Mouse (Mus musculus) CH12.LX (cell line): ENCODE results near the gene Fam189a2. TPM values are rescaled to one million over a fixed set of nuclear protein-coding genes. Genes with fewer than 3 reads are reported as not detected.

Experiments
- DNase-seq: peaks from one replicate; pipeline ENCODE4 v3.0.0-alpha.2; 2013; ENCODE audit errors: extremely low read depth
- H3K27ac ChIP-seq: 2 replicates; pipeline ENCODE4 v1.5.1; 2012; ENCODE audit warnings: low read depth, mild to moderate bottlenecking, control low read depth, moderate library complexity; ENCODE audit not compliant: insufficient read depth
- H3K27me3 ChIP-seq: replicated peaks from 2 replicates; pipeline ENCODE3; 2012; ENCODE audit warnings: inconsistent platforms
- H3K36me3 ChIP-seq, 2 experiments: replicated peaks in 1 of 2; 2 replicates each; pipeline versions ENCODE3 to v1.6.1; 2012; ENCODE audit warnings: inconsistent platforms in 1 of 2, low read length in 1 of 2, mild to moderate bottlenecking in 1 of 2, mixed read lengths in 1 of 2, moderate library complexity in 1 of 2; ENCODE audit not compliant: control insufficient read depth in 1 of 2, insufficient read depth in 1 of 2
- H3K4me1 ChIP-seq, 2 experiments: 2 replicates each; pipeline ENCODE4 v1.6.1; 2012; ENCODE audit warnings: inconsistent platforms in 1 of 2, moderate library complexity in 1 of 2; ENCODE audit not compliant: insufficient read depth in 2 of 2, control insufficient read depth in 1 of 2
- H3K4me2 ChIP-seq: 2 replicates; pipeline ENCODE4 v1.6.1; 2012; ENCODE audit warnings: low read depth, mild to moderate bottlenecking, control low read depth; ENCODE audit not compliant: poor library complexity, insufficient read depth, severe bottlenecking
- H3K4me3 ChIP-seq, 3 experiments: fragments of 150-350 bp in 1 of 3; sonication (generic) in 1 of 3; replicated peaks in 1 of 3; 2 replicates each; pipeline versions ENCODE3 to v1.5.1; 2011 to 2012; ENCODE audit warnings: low read depth in 2 of 3, low read length in 2 of 3, mild to moderate bottlenecking in 2 of 3, moderate library complexity in 2 of 3, control low read depth in 1 of 3, improper control_type of control experiment in 1 of 3, inconsistent platforms in 1 of 3, mixed read lengths in 1 of 3; ENCODE audit not compliant: poor library complexity in 1 of 3
- H3K79me2 ChIP-seq: replicated peaks from 2 replicates; pipeline ENCODE4 v1.6.1; 2012; ENCODE audit warnings: mild to moderate bottlenecking, moderate library complexity; ENCODE audit not compliant: control insufficient read depth, poor library complexity, insufficient read depth, severe bottlenecking; ENCODE audit errors: extremely low read depth
- H3K9ac ChIP-seq: 2 replicates; pipeline ENCODE4 v1.6.1; 2012; ENCODE audit warnings: low read depth, mild to moderate bottlenecking, control low read depth, moderate library complexity; ENCODE audit not compliant: insufficient read depth
- H3K9me3 ChIP-seq: replicated peaks from 2 replicates; pipeline ENCODE3; 2012; ENCODE audit warnings: low read length, inconsistent platforms, mixed read lengths
- BHLHE40 ChIP-seq: IDR thresholded peaks from 2 replicates; pipeline ENCODE4 v1.6.1; 2011; ENCODE audit warnings: mild to moderate bottlenecking, low read depth, low read length, improper control_type of control experiment
- E2F4 ChIP-seq: IDR thresholded peaks from 2 replicates; pipeline ENCODE4 v1.6.1; 2011; ENCODE audit warnings: low read depth, low read length, improper control_type of control experiment; ENCODE audit not compliant: insufficient replicate concordance
- EP300 ChIP-seq: IDR thresholded peaks from 2 replicates; pipeline ENCODE4 v1.6.1; 2011; ENCODE audit warnings: low read length, improper control_type of control experiment
- ETS1 ChIP-seq: conservative IDR thresholded peaks from 2 replicates; pipeline ENCODE4 v1.6.1; 2012; ENCODE audit warnings: low read depth, mild to moderate bottlenecking, inconsistent platforms, low read length, improper control_type of control experiment, moderate library complexity
- IRF4 ChIP-seq: IDR thresholded peaks from 2 replicates; pipeline ENCODE4 v1.6.1; 2014; ENCODE audit warnings: low read depth, mild to moderate bottlenecking, inconsistent platforms, low read length, improper control_type of control experiment
- JUND ChIP-seq: conservative IDR thresholded peaks from 2 replicates; pipeline ENCODE4 v1.6.1; 2011; ENCODE audit warnings: low read depth, low read length, improper control_type of control experiment
- KAT2A ChIP-seq: IDR thresholded peaks from 2 replicates; pipeline ENCODE4 v1.6.1; 2012; ENCODE audit warnings: low read length, improper control_type of control experiment, inconsistent platforms; ENCODE audit not compliant: insufficient replicate concordance
- MAFK ChIP-seq: IDR thresholded peaks from 2 replicates; pipeline ENCODE4 v1.6.1; 2011; ENCODE audit warnings: low read length, improper control_type of control experiment; ENCODE audit not compliant: insufficient replicate concordance
- MAX ChIP-seq: IDR thresholded peaks from 2 replicates; pipeline ENCODE4 v1.6.1; 2011; ENCODE audit warnings: low read length, improper control_type of control experiment
- MEF2A ChIP-seq: IDR thresholded peaks from 2 replicates; pipeline ENCODE4 v1.6.1; 2014; ENCODE audit warnings: low read depth, mild to moderate bottlenecking, inconsistent platforms, low read length, improper control_type of control experiment, borderline replicate concordance
- MYC ChIP-seq: IDR thresholded peaks from 2 replicates; pipeline ENCODE4 v1.6.1; 2011; ENCODE audit warnings: low read depth, mild to moderate bottlenecking, improper control_type of control experiment, low read length
- NELFE ChIP-seq: IDR thresholded peaks from 2 replicates; pipeline ENCODE4 v1.6.1; 2011; ENCODE audit warnings: low read depth, low read length, improper control_type of control experiment
- NRF1 ChIP-seq: IDR thresholded peaks from 2 replicates; pipeline ENCODE4 v1.6.1; 2014; ENCODE audit warnings: low read depth, mild to moderate bottlenecking, inconsistent platforms, low read length, improper control_type of control experiment, moderate library complexity
- POLR2AphosphoS2 ChIP-seq: IDR thresholded peaks from 2 replicates; pipeline ENCODE4 v1.6.1; 2011; ENCODE audit warnings: low read depth, low read length, improper control_type of control experiment
- RAD21 ChIP-seq: IDR thresholded peaks from 2 replicates; pipeline ENCODE4 v1.6.1; 2011; ENCODE audit warnings: low read depth, mild to moderate bottlenecking, low read length, improper control_type of control experiment, moderate library complexity
- SIN3A ChIP-seq: IDR thresholded peaks from 2 replicates; pipeline ENCODE4 v1.6.1; 2012; ENCODE audit warnings: low read length, improper control_type of control experiment, inconsistent platforms
- SMC3 ChIP-seq: IDR thresholded peaks from 2 replicates; pipeline ENCODE4 v1.6.1; 2011; ENCODE audit warnings: low read depth, low read length, improper control_type of control experiment
- TCF12 ChIP-seq: IDR thresholded peaks from 2 replicates; pipeline ENCODE4 v1.6.1; 2014; ENCODE audit warnings: low read depth, mild to moderate bottlenecking, inconsistent platforms, low read length, improper control_type of control experiment
- USF2 ChIP-seq: conservative IDR thresholded peaks from 2 replicates; pipeline ENCODE4 v1.6.1; 2011; ENCODE audit warnings: low read depth, low read length, improper control_type of control experiment
- ZNF384 ChIP-seq: IDR thresholded peaks from 2 replicates; pipeline ENCODE4 v1.6.1; 2012; ENCODE audit warnings: low read depth, low read length, improper control_type of control experiment, inconsistent platforms
- dilution Hi-C: fragments of 300-500 bp; cut with MboI; formaldehyde crosslinking; loops from 2 replicates; pipeline ENCODE4 v1.14.3; 2020; ENCODE audit warnings: low sequenced_read_pairs; ENCODE audit not compliant: extremely low pct_unique_long_range_greater_than_20kb, extremely low pct_ligation_motif_present
- in situ Hi-C: fragments of 300-500 bp; cut with MboI; formaldehyde crosslinking; loops from 3 replicates; pipeline ENCODE4 v1.14.3; 2019; ENCODE audit warnings: low sequenced_read_pairs, low pct_ligation_motif_present, low pct_unique_long_range_greater_than_20kb, mixed read lengths
- polyA plus RNA-seq: library from polyadenylated mRNA; unstranded; fragments of >175 nt; gene quantifications from 2 replicates; pipeline ENCODE4 v1.2.1, GENCODE M21; 2012; ENCODE audit warnings: low read depth; ENCODE audit not compliant: insufficient read length
- total RNA-seq, 2 experiments: library from RNA; depleted of rRNA; stranded (reverse); fragments of 300-350 nt in 1 of 2; fragments of >200 nt in 1 of 2; gene quantifications; 2 replicates each; pipeline ENCODE4 v1.2.3; 2012 to 2014

The Fam189a2 gene
- total and polyA plus RNA-seq, 3 experiments = not detected

DNA sequence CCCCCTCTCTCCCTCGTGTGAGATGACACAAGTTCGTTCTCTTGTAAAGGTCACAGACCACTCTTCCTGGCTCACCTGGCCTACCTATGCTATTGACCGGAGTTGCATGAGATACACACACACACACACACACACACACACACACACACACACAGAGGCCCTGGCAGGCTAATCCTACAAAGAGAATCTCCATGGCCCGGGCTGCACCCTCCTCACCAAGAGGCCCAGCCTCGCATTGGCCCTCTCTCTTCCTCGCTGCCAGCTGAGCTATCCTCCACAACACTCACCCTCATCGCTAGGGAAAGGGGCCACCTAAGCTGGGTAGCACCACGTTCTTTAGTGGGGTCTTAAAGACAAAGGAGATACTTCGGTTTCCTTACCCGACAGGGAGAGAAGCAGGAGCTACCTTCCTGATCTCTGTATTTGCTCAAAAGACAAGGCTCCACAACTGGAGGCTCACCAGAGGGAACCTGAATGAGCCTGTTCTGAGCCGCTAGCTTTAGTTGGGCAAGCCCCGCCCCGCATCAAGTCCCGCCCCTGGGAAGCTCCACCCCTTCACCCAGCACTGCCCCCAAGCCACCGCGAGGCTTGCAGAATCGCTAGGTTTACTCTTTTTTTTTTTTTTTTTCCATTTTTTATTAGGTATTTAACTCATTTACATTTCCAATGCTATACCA lies 74.4 kb downstream of the Fam189a2 start:
- H3K4me3 ChIP-seq = no peak overlapping the region
- TF ChIP-seq JUND (no peak), EP300 (no peak), SIN3A (no peak), USF2 (no peak), BHLHE40 (no peak), SMC3 (no peak), NELFE (no peak), E2F4 (no peak), MYC (no peak), MAFK (no peak), IRF4 (no peak)
- no peak for DNase-seq

DNA sequence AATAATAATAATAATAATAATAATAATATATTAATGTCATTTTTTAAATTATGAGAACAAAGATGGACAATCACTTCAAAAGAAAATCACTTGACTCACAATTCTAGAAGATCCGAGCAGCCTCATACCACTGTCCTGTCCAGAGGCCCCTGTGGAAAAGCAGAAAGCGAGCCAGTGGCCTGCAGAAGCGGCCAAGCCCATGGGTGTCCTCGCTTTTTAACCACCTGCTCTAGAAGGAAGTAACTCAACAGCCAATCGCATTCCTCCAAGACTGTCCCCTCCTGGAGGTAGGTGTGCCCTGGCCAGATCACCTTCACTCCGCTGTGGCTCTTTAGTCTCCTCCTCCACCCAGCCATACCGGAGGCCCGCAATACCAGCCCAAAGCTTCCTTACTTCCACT lies 75.4 kb downstream of the Fam189a2 start:
- Histone ChIP-seq H3K4me1 (no peaks in the 10 kb centered on the region), H3K79me2 (no peaks in the 10 kb centered on the region), H3K4me3 (no peak overlapping the region), H3K36me3 (no peaks in the 10 kb centered on the region), H3K9me3 (peaks cover 2% of the 10 kb centered on the region), H3K27ac (no peak overlapping the region), H3K9ac (no peak overlapping the region), H3K4me2 (no peak overlapping the region), H3K27me3 (no peaks in the 10 kb centered on the region)
- dilution Hi-C loops = no loop called here
- in situ Hi-C loops = no loop called here
- TF ChIP-seq MEF2A (no peak), EP300 (no peak), KAT2A (no peak), POLR2AphosphoS2 (no peak), MAX (no peak), NRF1 (no peak), USF2 (no peak), ETS1 (no peak), RAD21 (no peak), ZNF384 (no peak), TCF12 (no peak)
- DNase-seq = no peak

More for the DNA sequence above, 74.4 kb downstream of the Fam189a2 start:
- H3K27ac ChIP-seq = no peak overlapping the region
- dilution Hi-C loops (no loop called here), in situ Hi-C loops (no loop called here)
- H3K36me3 ChIP-seq = no peaks in the 10 kb centered on the region
- no peaks in the 10 kb centered on the region for H3K79me2 ChIP-seq
- H3K27me3 ChIP-seq = no peaks in the 10 kb centered on the region
- no peak overlapping the region for H3K9ac ChIP-seq
- H3K4me2 ChIP-seq = no peak overlapping the region
- H3K9me3 ChIP-seq = no peaks in the 10 kb centered on the region
- no peaks in the 10 kb centered on the region for H3K4me1 ChIP-seq
